Mouse (Mus musculus): ENCODE measurements around the gene Car8. TPM values are rescaled to one million over a fixed set of nuclear protein-coding genes. Genes with fewer than 3 reads are reported as not detected.
A peak's percentile ranks its signal among the peaks of the same experiment; 100 is the strongest.

Car8 gene
- 10 to 100 TPM; 10.2 to 10.4 TPM for total RNA-seq (2021)
- long read RNA-seq, experiment 1, transcript Car8-201 (9 exons, 3,853 nt): major isoform, 15 of 17 reads
- long read RNA-seq, experiment 1, partial matches to known transcripts: 1 of 17 reads
- long read RNA-seq, experiment 1, other reads (novel, unspliced or antisense): 1 of 17 reads
- long read RNA-seq, experiment 2, transcript Car8-201 (9 exons, 3,853 nt): major isoform, 9 of 10 reads
- long read RNA-seq, experiment 2, partial matches to known transcripts: 0 of 10 reads
- long read RNA-seq, experiment 2, other reads (novel, unspliced or antisense): 1 of 10 reads

GRCm38 (mm10) chr4:8238560-8239305 lies at the start of gene Car8:
TSS of gene Car8 (minus strand) at chr4:8239041.
- DNase-seq: peak; percentile 52 to 58
- intact Hi-C loops (cut with DNase I): loop anchor here (5.0 to 10.0 kb wide), 2 partner anchors 36 to 124 kb away; no protein-coding TSS in a partner anchor

DNA sequence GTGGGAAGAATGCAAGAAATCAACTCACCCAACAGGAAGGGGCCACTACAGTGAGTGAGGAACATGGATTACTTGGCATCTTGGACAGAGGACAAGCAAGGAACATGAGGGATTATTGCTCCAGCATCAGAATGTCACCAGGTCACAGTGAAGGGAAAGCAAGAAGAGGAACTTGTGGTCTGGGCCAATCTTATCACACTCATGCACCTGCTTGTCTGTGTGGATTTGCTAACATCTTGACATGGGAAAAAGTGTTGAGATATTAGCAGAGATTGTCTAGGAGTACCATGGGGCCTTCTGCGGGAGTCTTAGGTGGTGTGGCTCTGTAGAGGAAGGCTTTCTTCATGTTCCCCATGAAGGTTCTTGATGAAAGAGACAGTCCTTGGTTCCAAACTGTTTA lies 46.1 kb upstream of the Car8 start:
- intact Hi-C loops (cut with DNase I): no loop called here
- no peak for DNase-seq

- DNase-seq: no peak
- intact Hi-C loops (cut with DNase I): no loop called here
Measured at GRCm38 (mm10) chr4:8278159-8278558, 39.3 kb upstream of the Car8 start.

DNA sequence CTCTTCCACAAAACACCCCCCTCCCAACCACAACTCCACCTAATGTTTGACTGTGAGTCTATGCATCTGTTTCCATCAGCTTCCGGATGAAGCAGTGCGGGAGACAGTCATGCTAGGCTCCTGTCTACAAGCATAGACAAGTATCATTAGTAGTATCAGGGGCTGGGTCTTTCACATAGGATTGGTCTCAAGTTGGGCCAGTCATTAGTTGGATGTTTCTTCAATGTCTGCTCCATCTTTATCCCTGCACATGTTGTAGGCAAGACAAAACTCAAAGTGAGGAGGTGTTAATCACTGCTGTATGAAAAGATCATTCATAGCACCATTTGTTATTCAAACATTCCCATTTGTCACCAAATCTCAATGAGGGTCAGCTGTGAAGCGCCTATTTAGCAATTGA lies 11.0 kb upstream of the Car8 start:
- no peak for DNase-seq
- intact Hi-C loops (cut with DNase I): no loop called here

GRCm38 (mm10) chr4:8245495-8246063 lies 6.7 kb upstream of the Car8 start:
- intact Hi-C loops (cut with DNase I): no loop called here
- DNase-seq: no peak

DNA sequence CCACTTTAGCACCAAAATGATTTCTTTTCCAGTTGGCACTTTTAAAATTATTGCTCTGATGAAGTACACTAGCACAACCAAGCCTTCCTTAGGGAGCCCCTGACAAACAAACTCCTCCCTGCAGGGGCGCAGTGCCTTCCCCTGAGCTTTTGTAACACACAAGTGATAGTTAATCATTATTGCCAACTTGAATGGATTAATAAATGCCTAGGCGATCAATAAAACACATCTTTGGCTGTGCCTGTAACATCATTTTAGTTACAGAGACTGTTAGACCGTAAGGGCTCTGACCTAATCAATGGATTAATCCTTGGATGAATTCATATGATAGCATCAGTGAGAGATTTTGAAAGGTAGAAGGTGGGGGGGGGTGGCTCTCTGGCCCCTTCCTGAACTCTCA lies 6.2 kb upstream of the Car8 start:
- intact Hi-C loops (cut with DNase I): no loop called here
- DNase-seq: no peak

- intact Hi-C loops (cut with DNase I): loop anchor here (5.0 to 10.0 kb wide), 2 partner anchors 37 to 125 kb away; no protein-coding TSS in a partner anchor
- no peak for DNase-seq
Measured at GRCm38 (mm10) chr4:8239699-8240098, 858 bp upstream of the Car8 start.

GRCm38 (mm10) chr4:8239306-8239670 lies 447 bp upstream of the Car8 start:
- no peak for DNase-seq
- intact Hi-C loops (cut with DNase I): loop anchor here (5.0 to 10.0 kb wide), 2 partner anchors 37 to 124 kb away; no protein-coding TSS in a partner anchor

- intact Hi-C loops (cut with DNase I): loop anchor here (10.0 kb wide), 1 partner anchor 118 kb away; no protein-coding TSS in a partner anchor
- peak; percentile 13 to 19 for DNase-seq
Measured at GRCm38 (mm10) chr4:8232393-8233111, 6.3 kb downstream of the Car8 start.

DNA sequence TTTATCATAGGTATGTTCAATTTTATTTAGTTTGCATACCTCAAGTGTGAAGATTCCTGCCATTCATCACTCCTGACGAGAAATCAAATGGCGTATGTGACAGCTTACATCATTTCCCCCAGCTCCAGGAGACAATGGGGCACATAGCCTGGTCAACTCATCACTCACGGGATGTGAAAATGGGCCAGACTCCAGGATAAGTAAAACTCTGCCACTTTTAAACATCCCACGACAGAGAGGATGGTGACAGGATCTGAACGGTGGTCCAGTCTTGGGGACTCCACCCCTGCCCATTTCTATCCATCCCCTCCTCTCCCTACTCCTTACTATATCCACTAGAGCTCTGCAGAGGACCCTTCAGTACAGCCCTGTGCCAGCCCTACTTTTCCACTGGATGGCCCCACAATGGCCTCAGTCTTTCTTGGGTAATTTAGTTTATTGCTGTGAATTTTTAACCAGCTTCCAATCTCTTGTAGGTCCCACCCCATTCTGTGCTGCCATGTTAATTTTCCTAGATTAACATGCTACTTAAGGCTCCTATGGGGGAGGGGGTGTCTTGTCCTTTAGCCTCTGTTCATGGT lies 7.5 kb downstream of the Car8 start:
- DNase-seq: no peak
- intact Hi-C loops (cut with DNase I): loop anchor here (10.0 kb wide), 1 partner anchor 117 kb away; no protein-coding TSS in a partner anchor

- intact Hi-C loops (cut with DNase I): loop anchor here (10.0 kb wide), 1 partner anchor 115 kb away; no protein-coding TSS in a partner anchor
- no peak for DNase-seq
Measured at GRCm38 (mm10) chr4:8229661-8230298, 9.1 kb downstream of the Car8 start.

- intact Hi-C loops (cut with DNase I): no loop called here
- DNase-seq: no peak
Measured at GRCm38 (mm10) chr4:8218941-8219340, 19.9 kb downstream of the Car8 start.

- intact Hi-C loops (cut with DNase I): no loop called here
- DNase-seq: no peak
Measured at GRCm38 (mm10) chr4:8218004-8218403, 20.8 kb downstream of the Car8 start.

DNA sequence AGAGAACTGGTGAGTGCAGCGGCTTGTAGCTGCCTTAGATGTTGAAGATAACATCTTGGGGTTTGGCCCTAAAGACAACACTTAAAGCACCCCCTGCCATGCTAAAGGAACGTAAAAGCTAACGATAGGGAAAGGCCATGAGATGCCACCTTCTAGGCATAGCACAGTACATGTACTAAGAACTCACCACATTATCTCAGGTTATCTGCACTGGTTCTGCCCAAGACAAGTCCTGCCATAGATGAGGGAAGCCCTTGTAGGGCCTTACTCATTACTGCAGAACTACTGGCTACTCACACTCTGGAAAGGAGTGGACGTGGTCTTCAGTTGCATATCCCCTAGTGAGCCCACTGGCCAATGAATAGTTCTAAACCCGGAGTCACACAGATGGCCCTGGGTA lies 21.6 kb downstream of the Car8 start:
- intact Hi-C loops (cut with DNase I): no loop called here
- DNase-seq: no peak

GRCm38 (mm10) chr4:8216551-8216950 lies 22.3 kb downstream of the Car8 start:
- DNase-seq: no peak
- intact Hi-C loops (cut with DNase I): no loop called here

DNA sequence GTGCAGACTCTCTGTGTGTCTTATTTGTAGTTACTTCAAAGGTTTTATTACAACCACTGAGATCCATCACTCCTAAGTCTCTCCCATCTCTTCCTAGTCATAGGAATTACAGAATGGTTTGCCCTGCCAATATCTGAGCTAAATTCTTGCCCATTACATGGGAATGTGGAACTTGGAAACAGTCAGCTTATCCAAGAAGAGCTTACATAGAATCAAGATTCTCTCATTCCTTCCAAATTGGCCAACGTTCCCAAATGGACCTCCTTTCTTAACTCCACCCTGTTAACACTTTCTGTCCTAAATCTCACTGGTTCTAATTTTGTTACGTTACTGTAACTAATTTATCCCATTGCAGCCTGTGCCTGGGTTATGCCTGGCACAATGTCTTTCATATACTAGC lies 25.2 kb downstream of the Car8 start:
- intact Hi-C loops (cut with DNase I): no loop called here
- DNase-seq: no peak

- DNase-seq: peak in 1 of 2 experiments; percentile 32
- intact Hi-C loops (cut with DNase I): no loop called here
Measured at GRCm38 (mm10) chr4:8212873-8213569, 25.8 kb downstream of the Car8 start.

DNA sequence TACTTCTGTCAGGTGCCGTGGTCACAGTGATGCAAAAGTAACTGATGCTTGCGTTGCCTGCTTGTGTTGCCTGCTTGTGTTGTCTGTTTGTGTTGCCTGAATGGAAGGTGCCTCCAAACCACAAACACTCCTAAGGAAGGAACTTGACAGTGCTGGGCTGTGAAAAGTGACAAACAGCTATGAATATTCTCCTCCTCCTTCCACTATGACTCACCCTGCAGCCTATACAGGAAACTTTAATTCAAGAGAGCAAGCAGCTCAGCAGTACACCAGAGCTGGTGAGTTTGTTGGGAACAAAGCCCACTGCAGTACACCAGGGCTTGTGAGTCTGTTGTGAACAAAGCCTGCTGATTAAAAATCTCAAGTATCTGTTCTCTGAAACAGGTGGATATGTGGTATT lies 28.4 kb downstream of the Car8 start:
- no peak for DNase-seq
- intact Hi-C loops (cut with DNase I): no loop called here

DNA sequence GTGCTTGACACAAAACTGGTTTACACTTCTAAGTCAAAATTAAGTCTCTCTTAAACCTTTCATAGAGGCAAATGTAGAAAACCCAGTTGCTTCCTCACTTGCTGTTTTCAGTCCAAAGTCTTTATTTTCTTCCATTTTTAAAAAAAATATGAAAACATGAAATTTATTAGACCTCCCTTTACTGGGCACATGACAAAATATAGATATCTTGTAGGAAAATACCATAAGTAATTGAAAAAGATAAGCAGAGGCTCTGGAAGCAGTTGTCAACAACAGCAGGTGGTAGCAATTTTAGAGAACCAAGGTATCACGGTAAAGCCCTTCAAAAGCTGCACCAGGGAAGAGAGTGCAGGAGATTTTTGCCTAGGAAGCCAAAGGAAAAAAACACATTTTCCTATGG lies 30.9 kb downstream of the Car8 start:
- intact Hi-C loops (cut with DNase I): no loop called here
- no peak for DNase-seq

All from heart, postnatal 14 days (tissue).